Mouse (Mus musculus) CD4-positive helper T cell, adult 2 months (primary cell): Measurements from ENCODE around the gene Sema7a.

Experiments used
- DNase-seq: peaks from one replicate; pipeline ENCODE4 v3.0.0-alpha.2; 2012; ENCODE audit warnings: low read depth, missing footprints, low spot score

Gene Sema7a

GRCm38 (mm10) chr9:57939431-57940348 lies at the start of gene Sema7a:
Sema7a (plus strand) TSS chr9:57940112.
- peak; percentile 81 for DNase-seq

GRCm38 (mm10) chr9:57900478-57900877 lies 39.4 kb upstream of the Sema7a start:
- no peak for DNase-seq

GRCm38 (mm10) chr9:57901197-57901596 lies 38.7 kb upstream of the Sema7a start:
- DNase-seq: no peak

GRCm38 (mm10) chr9:57901601-57902000 lies 38.3 kb upstream of the Sema7a start:
- DNase-seq: no peak

GRCm38 (mm10) chr9:57902132-57902531 lies 37.8 kb upstream of the Sema7a start:
- no peak for DNase-seq

DNA sequence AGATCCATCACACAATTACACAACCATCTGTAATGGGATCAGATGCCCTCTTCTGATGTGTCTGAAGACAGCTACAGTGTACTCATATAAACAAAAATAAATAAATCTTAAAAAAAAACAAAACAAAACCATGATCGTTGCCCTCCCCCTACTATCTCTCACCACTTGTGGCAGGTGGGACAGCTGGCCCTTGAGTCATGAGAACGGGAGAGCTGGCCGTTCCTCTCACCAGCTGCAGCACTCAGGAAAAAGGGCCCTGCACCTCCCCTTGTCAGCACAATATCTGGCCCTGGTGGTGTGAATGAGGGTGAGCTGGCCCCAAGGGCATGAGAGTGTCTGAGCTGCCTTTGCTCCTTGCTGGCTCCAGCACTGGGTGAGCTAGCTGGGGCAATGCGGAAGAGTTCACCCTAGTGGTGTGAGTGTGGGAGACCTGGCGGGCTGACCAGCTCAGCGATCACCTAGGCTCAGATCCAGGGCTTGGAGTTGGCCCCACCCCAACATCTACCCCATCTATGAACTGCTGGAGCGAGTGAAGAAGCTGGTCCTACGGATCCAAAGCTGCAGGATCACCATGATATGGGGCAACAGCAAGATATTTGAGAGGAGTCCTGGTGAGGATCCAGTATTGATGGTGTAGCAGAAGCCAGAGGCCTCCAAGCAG lies 36.2 kb upstream of the Sema7a start:
- DNase-seq: no peak

DNA sequence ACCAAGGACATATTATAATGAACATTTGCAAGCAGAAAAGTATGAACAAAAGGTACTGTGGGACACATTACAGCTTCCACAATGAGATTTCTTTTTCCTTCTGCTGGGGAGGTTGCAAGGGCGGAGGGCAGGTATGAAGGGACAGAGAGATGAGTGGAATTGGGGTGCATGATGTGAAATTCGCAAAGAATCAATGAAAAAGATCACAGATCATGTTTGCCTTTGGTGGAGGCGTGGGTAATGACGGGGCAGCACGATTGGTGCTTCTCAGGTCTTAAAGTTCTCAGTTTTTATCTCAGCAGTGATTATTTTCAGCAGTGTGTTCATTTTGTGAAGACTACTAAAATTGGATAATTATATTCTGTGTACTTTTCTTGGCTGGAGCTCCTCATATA lies 35.7 kb upstream of the Sema7a start:
- DNase-seq: no peak

DNA sequence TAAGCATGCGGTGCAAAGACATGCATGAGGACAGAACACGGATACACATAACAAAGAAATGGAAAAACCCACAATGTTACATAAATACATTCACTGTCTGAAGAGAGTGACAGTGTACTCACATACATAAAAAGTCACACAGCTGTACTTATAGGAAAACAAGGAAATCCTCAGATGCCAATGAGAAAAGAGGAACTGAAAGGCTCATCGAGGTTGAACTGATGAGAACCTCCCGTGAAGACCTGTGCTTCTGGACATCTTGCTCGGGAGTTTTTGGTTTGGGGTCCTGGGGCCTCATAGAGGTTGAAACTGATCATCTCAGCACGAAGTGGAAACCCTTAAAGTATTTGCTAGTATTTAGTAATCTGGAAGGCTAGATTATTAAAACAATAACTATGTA lies 32.7 kb upstream of the Sema7a start:
- DNase-seq: no peak

DNA sequence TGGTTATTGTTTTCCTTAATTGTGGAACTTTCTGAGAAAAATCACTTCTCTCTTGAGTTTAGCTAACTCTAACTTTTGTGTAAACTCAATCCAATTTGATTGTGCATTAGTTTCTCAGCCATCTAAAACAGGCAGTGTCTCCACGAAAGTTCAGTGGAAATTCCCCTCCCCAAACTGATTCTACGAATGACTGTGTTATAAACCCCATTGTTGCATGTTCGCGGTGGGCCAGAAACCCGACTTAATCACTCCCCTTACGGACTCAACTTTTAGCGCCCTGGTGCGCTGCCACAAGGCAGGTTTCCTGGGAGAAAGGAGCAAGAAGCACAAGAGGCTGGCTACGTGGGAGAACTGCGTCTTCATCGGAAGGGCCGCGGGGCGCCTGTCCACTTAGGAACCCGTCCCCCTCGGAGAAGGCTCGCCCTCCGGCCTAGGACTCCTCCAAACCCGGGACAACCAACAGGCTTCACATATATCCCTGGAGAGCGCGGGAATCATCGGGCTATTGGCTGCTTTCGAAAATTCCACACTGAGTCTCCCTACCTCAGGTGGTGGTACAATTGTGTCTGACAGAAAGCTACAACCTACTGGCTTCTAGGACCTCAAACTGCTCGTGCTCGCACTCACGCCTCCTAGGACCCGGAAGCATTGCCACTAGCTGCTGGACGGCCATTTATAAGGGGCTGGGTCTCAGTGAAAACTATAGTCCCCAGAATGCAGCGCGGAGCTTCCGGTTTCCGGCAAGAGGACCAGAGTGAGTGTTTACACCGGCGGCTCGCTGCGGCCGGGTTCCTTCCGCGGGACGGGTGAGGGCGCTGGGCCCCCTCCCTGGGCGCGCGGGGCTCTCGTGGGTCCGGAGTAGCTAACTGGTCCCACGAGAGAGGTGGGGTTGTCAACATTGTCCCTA lies 29.4 kb upstream of the Sema7a start, which contains the start of gene Ubl7:
Gene Ubl7, plus strand, starts transcription at position 726 of the 907 bp plus-strand sequence.
- peak; percentile 93 for DNase-seq

- DNase-seq: no peak
Observed at GRCm38 (mm10) chr9:57912571-57912970, 27.3 kb upstream of the Sema7a start.

- no peak for DNase-seq
Observed at GRCm38 (mm10) chr9:57921491-57922060, 18.3 kb upstream of the Sema7a start.

GRCm38 (mm10) chr9:57922381-57922780 lies 17.5 kb upstream of the Sema7a start:
- no peak for DNase-seq

GRCm38 (mm10) chr9:57923046-57923445 lies 16.9 kb upstream of the Sema7a start:
- no peak for DNase-seq

GRCm38 (mm10) chr9:57931166-57931767 lies 8.6 kb upstream of the Sema7a start:
- DNase-seq: no peak

- DNase-seq: no peak
Observed at GRCm38 (mm10) chr9:57932253-57932652, 7.7 kb upstream of the Sema7a start.

DNA sequence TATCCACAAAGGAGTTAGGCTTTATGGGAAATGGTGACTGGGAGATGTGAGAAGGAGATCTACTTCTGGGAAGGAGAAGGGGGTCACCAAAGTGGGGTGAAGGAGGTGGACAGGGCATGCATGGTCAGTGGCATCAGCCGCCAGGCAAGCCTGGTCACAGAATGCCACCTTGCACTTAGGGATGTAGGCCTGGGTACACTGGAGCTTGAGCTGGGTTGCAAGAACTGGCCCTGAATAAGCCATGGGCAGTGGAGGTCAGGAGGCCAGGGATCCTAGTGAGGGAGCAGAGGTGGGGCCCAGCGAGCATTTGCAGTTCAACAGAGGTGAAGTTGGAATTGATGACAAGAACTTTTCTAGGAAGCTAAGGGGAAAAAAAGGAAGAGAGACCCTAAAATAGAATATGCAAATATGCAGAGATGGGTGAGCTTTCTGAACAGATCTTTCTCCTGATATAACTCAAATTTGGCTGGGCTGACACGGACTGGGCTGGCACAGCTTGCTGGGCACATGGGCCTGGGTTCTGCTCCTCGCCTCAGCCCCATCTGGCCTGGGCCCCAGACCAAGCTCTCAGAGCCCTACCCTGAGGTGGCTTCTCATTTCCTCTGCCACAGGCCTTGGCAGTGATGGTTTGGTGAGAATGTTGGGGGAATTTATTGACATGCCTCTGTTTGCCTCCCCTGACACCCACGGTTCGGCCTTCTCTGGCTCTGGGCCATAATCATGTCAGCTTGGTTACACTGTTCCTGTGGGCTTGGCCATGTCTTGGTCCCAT lies 6.9 kb upstream of the Sema7a start:
- no peak for DNase-seq

- peak; percentile 81 for DNase-seq
Observed at GRCm38 (mm10) chr9:57935683-57936437, 4.1 kb upstream of the Sema7a start.

DNA sequence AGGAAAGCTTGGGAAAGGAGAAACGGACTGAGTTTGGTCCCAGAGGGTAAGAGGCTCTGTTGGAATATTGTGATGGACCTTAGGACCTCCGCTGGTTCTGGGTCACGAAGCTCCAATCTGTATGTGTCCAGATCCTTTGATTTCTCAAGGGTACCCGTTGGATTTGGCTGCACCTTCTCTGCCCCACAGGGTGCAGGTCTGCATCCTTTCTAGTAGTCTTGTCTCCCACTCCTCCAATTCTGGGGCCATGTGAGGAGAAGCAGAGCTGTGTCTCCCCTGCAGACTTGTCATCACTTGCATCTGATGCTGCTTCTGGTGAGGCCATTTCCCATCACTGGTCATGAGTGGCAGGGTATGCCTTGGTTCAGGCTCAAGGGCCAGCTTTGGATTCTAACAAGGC lies 2.7 kb upstream of the Sema7a start:
- no peak for DNase-seq

DNA sequence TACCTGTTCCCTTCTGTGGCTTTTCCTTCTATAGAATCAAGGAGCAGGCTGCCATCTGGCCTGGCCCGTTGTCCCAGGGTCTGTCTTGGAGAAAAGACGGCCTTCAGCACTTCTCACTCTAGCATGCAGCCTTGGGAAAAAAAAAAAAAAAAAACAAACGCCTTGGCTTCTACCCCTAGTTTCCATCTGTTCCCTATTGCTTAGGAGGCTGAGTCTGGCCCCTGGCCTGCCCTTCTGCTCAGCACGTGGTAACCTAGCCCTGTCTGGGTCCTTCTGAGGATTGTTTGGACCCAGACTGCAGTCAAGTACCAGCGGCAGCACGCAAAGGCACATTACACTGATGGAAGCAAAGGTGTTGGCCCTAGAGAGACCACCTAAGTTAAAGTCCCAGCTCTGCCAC lies 2.3 kb upstream of the Sema7a start:
- no peak for DNase-seq
